Mouse (Mus musculus) brain, embryonic 14.5 days (tissue): Measurements from ENCODE around the gene Cuedc2.

Experiments used
- CTCF ChIP-seq: fragments of 200-500 bp; IDR thresholded peaks from 2 replicates; pipeline ENCODE4 v1.5.1; 2012; ENCODE audit warnings: inconsistent platforms, mild to moderate bottlenecking, moderate library complexity, borderline replicate concordance; ENCODE audit not compliant: insufficient read depth, insufficient read length; ENCODE audit errors: extremely low read depth
- POLR2A ChIP-seq: fragments of 200-500 bp; IDR thresholded peaks from 2 replicates; pipeline ENCODE4 v1.6.1; 2012; ENCODE audit warnings: mild to moderate bottlenecking, inconsistent platforms, borderline replicate concordance; ENCODE audit not compliant: poor library complexity, insufficient read depth, insufficient read length, severe bottlenecking; ENCODE audit errors: extremely low read depth

DNA sequence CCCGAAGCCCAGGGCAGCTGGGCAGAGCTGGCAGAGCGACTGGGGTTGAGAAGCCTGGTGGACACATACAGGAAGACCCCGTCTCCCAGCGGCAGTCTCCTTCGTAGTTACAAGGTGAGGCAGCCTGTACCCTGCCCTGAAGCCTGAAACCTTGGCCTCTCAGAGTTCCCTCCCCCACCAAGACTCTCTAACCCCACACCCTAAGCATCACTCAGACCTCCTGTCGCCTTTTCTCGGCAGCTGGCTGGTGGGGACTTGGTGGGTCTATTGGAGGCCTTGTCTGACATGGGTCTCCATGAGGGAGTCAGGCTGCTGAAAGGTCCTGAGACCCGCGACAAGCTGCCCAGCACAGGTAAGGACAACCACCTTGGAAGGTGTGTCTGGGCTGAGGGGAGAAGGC, 27.2 kb downstream of the Cuedc2 start:
- TF ChIP-seq CTCF, result no peak
- no peak for TF ChIP-seq POLR2A
